Mouse (Mus musculus): ENCODE results near the gene Psg17. TPM values are rescaled to one million over a fixed set of nuclear protein-coding genes. Genes with fewer than 3 reads are reported as not detected.

Gene Psg17
- polyA plus RNA-seq, 1 experiment from 2014 or later, result not detected

- 7% methylated on average over 11 of the region's 17 CpGs for WGBS
These were observed 19.2 kb upstream of the Psg17 start for GRCm38 (mm10) chr7:18840386-18841173.

GRCm38 (mm10) chr7:18839865-18840264, 18.5 kb upstream of the Psg17 start, which contains the start of gene Mill2:
Gene Mill2 (plus strand): TSS chr7:18839966.
- H3K9me3 ChIP-seq (ENCODE audit: control insufficient read depth, low read length), result no peaks in the 10 kb centered on the region

More at GRCm38 (mm10) chr7:18840386-18841173, 19.2 kb upstream of the Psg17 start:
- Histone ChIP-seq H3K4me1 (replicated peaks; ENCODE audit: control insufficient read depth, insufficient read depth, low read length) (no peaks in the 10 kb centered on the region), H3K9ac (ENCODE audit: low read length) (peak overlapping the region; percentile 50), H3K36me3 (ENCODE audit: control insufficient read depth, insufficient read depth, low read length) (no peaks in the 10 kb centered on the region), H3K9me3 (ENCODE audit: control insufficient read depth, low read length) (no peaks in the 10 kb centered on the region), H3K4me2 (ENCODE audit: low read depth, low read length, severe bottlenecking) (peak overlapping the region; percentile 59), H3K27ac (ENCODE audit: low read depth, low read length) (peak overlapping the region; percentile 41; the same call in 1 of the 2 replicates), H3K4me3 (ENCODE audit: low read depth, low read length) (peak overlapping the region; percentile 27), H3K27me3 (ENCODE audit: control insufficient read depth, insufficient read depth, low read length) (no peaks in the 10 kb centered on the region)
- ATAC-seq (replicated peaks; ENCODE audit: low FRiP score) (peak; percentile 79), DNase-seq (ENCODE audit: low spot score) (peak; percentile 67)

GRCm38 (mm10) chr7:18832298-18832697, 10.9 kb upstream of the Psg17 start:
- no peak overlapping the region for H3K4me3 ChIP-seq (ENCODE audit: low read depth, low read length)
- 45% methylated on average over 13 of the region's 13 CpGs for WGBS
- ATAC-seq (replicated peaks; ENCODE audit: low FRiP score), result no peak

More at GRCm38 (mm10) chr7:18839865-18840264, 18.5 kb upstream of the Psg17 start, which contains the start of gene Mill2:
- H3K4me1 ChIP-seq (replicated peaks; ENCODE audit: control insufficient read depth, insufficient read depth, low read length), result no peaks in the 10 kb centered on the region
- peak within 1 kb of the TSS; percentile 50 for H3K9ac ChIP-seq (ENCODE audit: low read length)
- ATAC-seq (replicated peaks; ENCODE audit: low FRiP score) (no peak), DNase-seq (ENCODE audit: low spot score) (no peak)
- H3K27ac ChIP-seq (ENCODE audit: low read depth, low read length), result peak within 1 kb of the TSS; percentile 41; the same call in 1 of the 2 replicates
- peak within 1 kb of the TSS; percentile 59 for H3K4me2 ChIP-seq (ENCODE audit: low read depth, low read length, severe bottlenecking)
- H3K27me3 ChIP-seq (ENCODE audit: control insufficient read depth, insufficient read depth, low read length), result no peaks in the 10 kb centered on the region
- peak within 1 kb of the TSS; percentile 27 for H3K4me3 ChIP-seq (ENCODE audit: low read depth, low read length)
- no peaks in the 10 kb centered on the region for H3K36me3 ChIP-seq (ENCODE audit: control insufficient read depth, insufficient read depth, low read length)
- WGBS, result 26% methylated on average over 3 of the region's 3 CpGs

GRCm38 (mm10) chr7:18829545-18829944, 8.1 kb upstream of the Psg17 start:
- H3K27me3 ChIP-seq (ENCODE audit: control insufficient read depth, insufficient read depth, low read length), result no peaks in the 10 kb centered on the region
- H3K9ac ChIP-seq (ENCODE audit: low read length), result no peak overlapping the region
- H3K36me3 ChIP-seq (ENCODE audit: control insufficient read depth, insufficient read depth, low read length), result no peaks in the 10 kb centered on the region
- no peak for ATAC-seq (replicated peaks; ENCODE audit: low FRiP score)
- no peaks in the 10 kb centered on the region for H3K4me1 ChIP-seq (replicated peaks; ENCODE audit: control insufficient read depth, insufficient read depth, low read length)
- no peak overlapping the region for H3K4me3 ChIP-seq (ENCODE audit: low read depth, low read length)
- H3K27ac ChIP-seq (ENCODE audit: low read depth, low read length), result no peak overlapping the region
- WGBS, result 90% methylated on average over 7 of the region's 7 CpGs
- no peak for DNase-seq (ENCODE audit: low spot score)
- no peaks in the 10 kb centered on the region for H3K9me3 ChIP-seq (ENCODE audit: control insufficient read depth, low read length)
- no peak overlapping the region for H3K4me2 ChIP-seq (ENCODE audit: low read depth, low read length, severe bottlenecking)

More at GRCm38 (mm10) chr7:18832298-18832697, 10.9 kb upstream of the Psg17 start:
- no peak overlapping the region for H3K27ac ChIP-seq (ENCODE audit: low read depth, low read length)
- no peaks in the 10 kb centered on the region for H3K4me1 ChIP-seq (replicated peaks; ENCODE audit: control insufficient read depth, insufficient read depth, low read length)
- H3K36me3 ChIP-seq (ENCODE audit: control insufficient read depth, insufficient read depth, low read length), result no peaks in the 10 kb centered on the region
- no peak overlapping the region for H3K9ac ChIP-seq (ENCODE audit: low read length)
- no peaks in the 10 kb centered on the region for H3K27me3 ChIP-seq (ENCODE audit: control insufficient read depth, insufficient read depth, low read length)
- no peak overlapping the region for H3K4me2 ChIP-seq (ENCODE audit: low read depth, low read length, severe bottlenecking)
- no peak for DNase-seq (ENCODE audit: low spot score)
- no peaks in the 10 kb centered on the region for H3K9me3 ChIP-seq (ENCODE audit: control insufficient read depth, low read length)

- DNase-seq (ENCODE audit: low spot score) (no peak), ATAC-seq (replicated peaks; ENCODE audit: low FRiP score) (no peak)
- Histone ChIP-seq H3K27me3 (ENCODE audit: control insufficient read depth, insufficient read depth, low read length) (no peaks in the 10 kb centered on the region), H3K36me3 (ENCODE audit: control insufficient read depth, insufficient read depth, low read length) (no peaks in the 10 kb centered on the region), H3K9ac (ENCODE audit: low read length) (no peak overlapping the region), H3K9me3 (ENCODE audit: control insufficient read depth, low read length) (no peaks in the 10 kb centered on the region), H3K4me3 (ENCODE audit: low read depth, low read length) (no peak overlapping the region), H3K27ac (ENCODE audit: low read depth, low read length) (no peak overlapping the region), H3K4me2 (ENCODE audit: low read depth, low read length, severe bottlenecking) (no peak overlapping the region), H3K4me1 (replicated peaks; ENCODE audit: control insufficient read depth, insufficient read depth, low read length) (no peaks in the 10 kb centered on the region)
- WGBS, result 54% methylated on average over 9 of the region's 9 CpGs
These were observed 7.2 kb upstream of the Psg17 start for GRCm38 (mm10) chr7:18828592-18828991.

- H3K9ac ChIP-seq (ENCODE audit: low read length), result no peak overlapping the region
- no peak overlapping the region for H3K4me3 ChIP-seq (ENCODE audit: low read depth, low read length)
- no peaks in the 10 kb centered on the region for H3K36me3 ChIP-seq (ENCODE audit: control insufficient read depth, insufficient read depth, low read length)
- H3K4me2 ChIP-seq (ENCODE audit: low read depth, low read length, severe bottlenecking), result no peak overlapping the region
- H3K27ac ChIP-seq (ENCODE audit: low read depth, low read length), result no peak overlapping the region
- DNase-seq (ENCODE audit: low spot score) (no peak), ATAC-seq (replicated peaks; ENCODE audit: low FRiP score) (0 out of 2 replicates have a peak, but pooled peaks have one; percentile 44)
- H3K9me3 ChIP-seq (ENCODE audit: control insufficient read depth, low read length), result no peaks in the 10 kb centered on the region
- no peaks in the 10 kb centered on the region for H3K27me3 ChIP-seq (ENCODE audit: control insufficient read depth, insufficient read depth, low read length)
- H3K4me1 ChIP-seq (replicated peaks; ENCODE audit: control insufficient read depth, insufficient read depth, low read length), result no peaks in the 10 kb centered on the region
- WGBS, result 65% methylated on average over 26 of the region's 26 CpGs
These were observed 6.6 kb upstream of the Psg17 start for GRCm38 (mm10) chr7:18827792-18828546.

- Histone ChIP-seq H3K4me2 (ENCODE audit: low read depth, low read length, severe bottlenecking) (no peak overlapping the region), H3K4me3 (ENCODE audit: low read depth, low read length) (no peak overlapping the region), H3K27ac (ENCODE audit: low read depth, low read length) (no peak overlapping the region), H3K27me3 (ENCODE audit: control insufficient read depth, insufficient read depth, low read length) (no peaks in the 10 kb centered on the region), H3K4me1 (replicated peaks; ENCODE audit: control insufficient read depth, insufficient read depth, low read length) (no peaks in the 10 kb centered on the region), H3K36me3 (ENCODE audit: control insufficient read depth, insufficient read depth, low read length) (no peaks in the 10 kb centered on the region), H3K9ac (ENCODE audit: low read length) (no peak overlapping the region), H3K9me3 (ENCODE audit: control insufficient read depth, low read length) (no peaks in the 10 kb centered on the region)
- no peak for DNase-seq (ENCODE audit: low spot score)
- 84% methylated on average over 9 of the region's 9 CpGs for WGBS
- ATAC-seq (replicated peaks; ENCODE audit: low FRiP score), result no peak
These were observed 3.1 kb downstream of the Psg17 start for GRCm38 (mm10) chr7:18818301-18818700.

- no peak overlapping the region for H3K27ac ChIP-seq (ENCODE audit: low read depth, low read length)
- DNase-seq (ENCODE audit: low spot score) (no peak), ATAC-seq (replicated peaks; ENCODE audit: low FRiP score) (no peak)
- H3K36me3 ChIP-seq (ENCODE audit: control insufficient read depth, insufficient read depth, low read length), result no peaks in the 10 kb centered on the region
- no peak overlapping the region for H3K9ac ChIP-seq (ENCODE audit: low read length)
- H3K9me3 ChIP-seq (ENCODE audit: control insufficient read depth, low read length), result no peaks in the 10 kb centered on the region
- H3K4me3 ChIP-seq (ENCODE audit: low read depth, low read length), result no peak overlapping the region
- no peak overlapping the region for H3K4me2 ChIP-seq (ENCODE audit: low read depth, low read length, severe bottlenecking)
- no peaks in the 10 kb centered on the region for H3K27me3 ChIP-seq (ENCODE audit: control insufficient read depth, insufficient read depth, low read length)
- no peaks in the 10 kb centered on the region for H3K4me1 ChIP-seq (replicated peaks; ENCODE audit: control insufficient read depth, insufficient read depth, low read length)
These were observed 17.9 kb downstream of the Psg17 start for GRCm38 (mm10) chr7:18803526-18803925.
